Mouse (Mus musculus): ENCODE results near the gene Wbp11.
A peak's percentile ranks its signal among the peaks of the same experiment; 100 is the strongest.

The Wbp11 gene

DNA sequence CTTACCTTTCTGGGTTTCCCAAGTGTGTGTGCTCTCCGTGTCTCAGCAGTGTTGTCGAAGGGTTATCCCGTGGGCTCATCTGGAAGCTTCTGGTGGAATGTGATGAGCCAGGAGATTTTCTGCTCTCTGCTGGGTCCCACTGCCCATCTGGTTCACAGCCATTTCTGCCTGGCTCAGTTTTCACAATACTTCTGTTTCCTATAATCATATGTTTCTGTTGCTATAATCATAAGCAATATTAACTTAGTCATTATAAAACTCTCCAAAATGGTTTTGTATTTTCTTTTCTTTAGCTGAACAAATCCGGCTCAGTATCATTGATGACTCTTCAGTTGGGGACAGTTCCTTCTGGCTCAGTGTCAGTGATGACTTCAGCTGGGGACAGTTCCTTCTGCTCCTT, 7.3 kb upstream of the Wbp11 start, which contains the start of gene Smco3:
Gene Smco3 (minus strand): TSS at position 101 of the 400 bp plus-strand sequence.
- DNase-seq (ENCODE audit: low spot score) = no peak

DNA sequence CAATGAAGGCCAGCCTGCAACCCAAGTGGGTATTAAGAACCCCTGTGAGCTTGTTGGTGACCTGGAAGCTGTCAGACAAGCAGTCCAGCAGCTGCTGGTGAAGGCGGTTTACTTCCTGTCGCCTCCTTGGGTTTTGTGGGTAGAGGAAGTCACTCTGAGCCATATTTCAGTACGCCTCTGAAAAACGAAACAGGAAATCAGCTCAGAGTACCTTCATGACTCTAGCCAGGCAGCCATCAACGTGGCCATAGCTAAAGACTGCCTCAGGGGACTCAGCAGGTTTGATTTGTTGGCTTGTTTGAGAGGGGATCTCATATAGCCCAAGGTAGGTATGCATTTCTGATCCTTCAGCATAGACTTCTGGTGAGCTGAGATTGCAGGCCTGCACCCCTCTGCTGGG, 3.7 kb upstream of the Wbp11 start:
- DNase-seq (ENCODE audit: low spot score) = no peak

DNA sequence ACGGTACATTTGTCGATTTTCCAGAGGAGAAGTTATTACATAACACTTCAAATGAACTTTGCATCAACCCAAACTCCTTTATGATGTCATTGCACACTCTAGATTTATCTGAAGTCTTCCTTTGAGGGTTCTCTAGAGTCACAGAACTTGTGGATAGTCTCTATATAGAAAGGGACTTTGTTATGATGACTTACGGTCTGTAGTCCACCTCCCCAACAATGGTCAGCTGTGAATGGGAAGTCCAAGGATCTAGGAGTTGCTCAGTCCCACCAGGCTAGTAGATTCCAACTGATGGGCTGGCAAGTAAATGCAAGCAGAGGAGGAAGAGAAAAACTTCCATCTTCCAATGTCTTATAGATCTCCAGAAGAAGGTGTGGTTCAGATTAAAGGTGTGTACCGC, 648 bp upstream of the Wbp11 start:
- DNase-seq (ENCODE audit: low spot score) = no peak

DNA sequence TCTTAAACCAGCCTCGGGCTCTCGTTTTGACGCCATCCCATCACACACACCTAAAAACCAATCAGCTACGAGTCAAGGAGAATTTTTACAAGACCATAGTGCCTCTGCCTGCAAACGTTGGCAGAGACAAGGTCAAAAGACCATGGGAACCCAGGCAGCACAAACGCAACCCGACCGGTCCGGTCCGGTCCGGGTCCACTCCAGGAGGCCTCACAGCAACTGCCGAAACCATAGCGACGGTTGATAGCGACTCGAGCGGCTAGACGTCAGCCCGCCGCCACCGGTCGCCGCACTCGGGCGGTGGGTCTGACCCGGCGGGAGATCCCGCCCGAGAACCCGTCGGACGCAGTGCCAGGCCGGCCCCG, 535 bp downstream of the Wbp11 start, which contains the start of gene BC049715:
Gene BC049715 (plus strand): TSS at position 111 of the 365 bp plus-strand sequence.
- DNase-seq (ENCODE audit: low spot score) = no peak

DNA sequence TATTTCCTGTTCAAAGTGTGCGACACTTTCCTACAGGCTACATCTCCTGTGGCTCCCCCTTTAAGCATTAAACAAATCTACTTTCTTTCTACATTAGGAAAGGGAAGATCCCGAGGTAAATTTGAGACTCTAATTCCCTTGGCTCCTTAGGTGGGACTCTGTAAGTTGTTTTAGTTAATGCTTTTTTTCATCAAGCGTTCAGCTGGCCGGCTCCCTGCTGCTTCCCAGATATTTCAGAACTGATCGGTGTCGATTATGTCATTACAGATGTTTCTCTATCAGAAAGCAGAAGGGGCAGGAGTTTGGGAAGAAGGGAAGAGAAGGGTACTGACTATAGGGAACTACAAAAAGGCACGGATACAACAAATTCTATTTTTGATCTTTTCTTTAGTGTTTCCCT, 917 bp downstream of the Wbp11 start:
- DNase-seq (ENCODE audit: low spot score) = no peak

DNA sequence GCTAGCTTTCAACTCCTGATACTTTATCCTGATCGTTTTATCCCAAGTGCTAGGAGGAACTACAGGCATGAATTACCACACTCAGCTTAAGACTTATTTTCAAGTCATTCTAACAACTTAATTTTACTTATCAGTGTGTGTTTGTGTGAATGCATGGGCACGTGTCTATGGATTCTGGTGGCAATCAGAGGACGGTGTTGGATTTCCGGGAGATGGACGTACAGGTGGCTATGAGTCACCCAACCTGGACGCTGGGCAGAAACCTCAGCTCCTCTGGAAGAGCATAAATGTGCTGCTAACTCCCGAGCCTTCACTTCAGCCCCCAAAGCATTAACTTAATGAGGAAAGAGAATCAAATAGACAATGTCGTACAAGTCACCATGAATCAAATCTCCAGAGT, 3.0 kb downstream of the Wbp11 start:
- DNase-seq (ENCODE audit: low spot score) = no peak

DNA sequence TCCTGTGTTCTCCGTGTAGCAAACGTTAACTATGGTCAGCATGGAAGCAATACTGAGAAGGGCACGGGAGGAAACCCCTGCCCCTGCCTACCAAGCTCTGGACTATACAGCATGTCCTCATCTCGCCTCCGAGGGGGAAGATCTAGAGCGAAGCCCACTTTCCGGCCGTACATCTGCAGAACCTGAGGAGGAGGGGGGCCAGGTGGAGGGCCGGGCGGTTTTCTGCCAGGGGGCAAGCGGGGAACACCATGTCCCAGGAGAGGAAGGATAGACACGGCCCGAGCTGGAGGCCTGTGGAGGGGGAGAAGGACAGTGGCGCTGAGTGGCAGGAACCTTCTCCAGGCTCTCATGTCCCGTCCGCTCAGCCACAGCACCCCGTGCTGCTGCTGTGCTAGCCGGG, 6.9 kb downstream of the Wbp11 start:
- no peak for DNase-seq (ENCODE audit: low spot score)

DNA sequence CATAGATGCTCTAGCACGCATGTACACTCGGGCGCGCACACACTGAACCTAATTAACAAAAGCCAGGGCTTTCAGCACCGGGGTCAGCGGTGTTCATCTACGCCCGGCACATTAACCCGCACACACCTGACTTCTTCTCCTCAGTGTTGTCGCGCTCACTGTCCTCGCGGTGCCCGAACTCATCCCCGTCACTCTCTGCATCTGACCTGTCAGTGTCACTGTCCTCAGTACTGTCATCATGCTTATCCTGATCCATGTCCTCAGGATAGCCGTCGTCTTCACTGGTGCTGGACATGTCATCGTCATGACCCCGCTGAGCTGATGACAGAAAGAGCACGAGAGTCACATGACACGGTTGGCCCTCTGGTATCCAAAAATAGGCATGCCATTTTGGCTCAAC, 7.7 kb downstream of the Wbp11 start:
- DNase-seq (ENCODE audit: low spot score) = no peak

DNA sequence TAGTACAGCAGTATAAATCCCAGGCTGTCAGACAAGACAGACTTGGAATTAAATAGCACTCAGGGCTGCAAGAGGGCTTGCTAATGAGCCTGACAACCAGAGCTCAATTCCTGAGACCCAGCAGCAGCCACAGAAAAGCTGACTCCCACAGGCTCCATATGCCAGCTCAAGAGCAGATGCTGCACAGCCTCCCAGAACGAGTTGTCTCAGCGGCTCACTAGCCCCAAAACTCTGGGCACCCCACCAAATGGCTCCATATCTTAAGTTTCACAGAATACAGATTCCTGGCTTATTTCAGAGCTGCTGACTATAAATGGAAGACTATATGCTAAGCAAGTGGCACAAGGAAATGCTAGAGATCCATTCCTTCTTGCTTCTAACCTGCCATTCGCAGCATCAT, 10.5 kb downstream of the Wbp11 start:
- no peak for DNase-seq (ENCODE audit: low spot score)

DNA sequence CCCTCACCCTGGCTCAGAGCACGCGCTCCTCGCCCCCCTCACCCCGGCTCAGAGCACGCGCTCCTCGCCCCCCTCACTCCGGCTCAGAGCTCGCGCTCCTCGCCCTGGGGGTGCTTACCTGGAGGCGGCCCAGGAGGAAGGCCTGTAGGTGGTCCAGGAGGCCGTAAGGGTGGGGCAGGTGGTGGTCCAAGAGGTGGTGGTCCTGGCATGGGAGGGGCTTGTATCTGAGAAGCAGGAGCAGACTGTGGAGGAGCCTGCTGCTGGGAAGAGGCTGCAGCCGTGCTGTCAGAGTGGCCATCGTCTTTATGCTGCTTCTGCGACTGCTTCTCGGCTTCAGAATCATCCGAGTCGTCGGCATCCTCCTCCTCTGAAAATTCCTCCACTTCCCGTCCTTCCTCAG, 11.2 kb downstream of the Wbp11 start:
- no peak for DNase-seq (ENCODE audit: low spot score)

DNA sequence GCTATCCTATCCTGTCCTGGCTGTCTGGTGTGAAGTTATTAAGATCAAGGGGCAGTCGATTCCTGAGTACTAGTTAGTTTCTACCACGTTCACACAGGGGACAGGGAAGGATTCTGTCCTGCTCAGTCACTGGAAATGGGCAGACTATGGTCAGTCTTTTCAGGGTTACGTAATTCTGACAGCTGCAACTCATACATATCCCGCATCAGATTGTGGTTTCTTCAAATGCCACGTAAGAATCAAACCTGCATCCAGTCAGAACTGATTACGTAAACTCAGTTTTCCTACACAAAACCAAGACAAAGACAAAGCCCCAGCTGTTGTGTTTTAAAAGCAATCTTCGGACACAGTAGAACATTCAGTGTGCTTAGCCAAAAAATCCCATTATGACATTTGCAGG, 12.7 kb downstream of the Wbp11 start:
- no peak for DNase-seq (ENCODE audit: low spot score)

DNA sequence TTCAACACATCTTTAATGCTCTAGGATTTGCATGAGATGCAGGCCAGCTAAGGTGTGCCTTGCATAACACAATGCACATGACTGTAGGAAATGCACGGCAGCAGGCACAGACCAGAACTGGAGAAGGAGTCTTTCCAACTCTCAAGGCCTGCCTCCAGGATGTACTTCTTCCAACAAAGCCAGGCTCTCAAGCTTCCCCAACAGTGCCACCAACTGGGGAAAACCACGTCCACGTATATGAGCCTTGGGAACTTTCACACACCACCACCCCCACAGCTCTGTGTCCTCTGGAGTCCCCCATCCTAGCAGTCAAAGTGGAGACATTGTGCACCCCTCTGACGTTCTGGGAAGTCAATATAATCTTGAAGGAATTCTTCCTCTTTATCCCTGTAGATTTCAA, 14.9 kb downstream of the Wbp11 start:
- no peak for DNase-seq (ENCODE audit: low spot score)

DNA sequence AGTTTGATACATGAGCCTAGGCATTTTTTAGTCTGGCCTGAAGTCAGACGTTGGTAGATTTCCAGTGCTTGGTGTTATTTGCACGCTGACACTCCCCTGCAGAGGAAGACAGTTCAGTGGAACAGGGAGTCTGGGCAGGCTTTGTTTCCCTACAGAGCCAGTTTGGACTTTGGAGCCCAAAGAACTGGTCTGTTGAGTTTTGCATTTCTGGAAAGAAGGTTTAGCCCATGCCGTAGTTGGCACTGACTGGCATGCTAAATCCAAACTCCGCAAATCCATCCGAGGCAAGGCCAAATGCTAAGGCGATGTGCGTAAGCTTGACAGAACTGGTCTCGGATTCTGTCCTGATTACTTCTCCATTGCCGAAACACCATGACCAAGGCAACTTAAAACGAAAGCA, 16.8 kb downstream of the Wbp11 start:
- no peak for DNase-seq (ENCODE audit: low spot score)

DNA sequence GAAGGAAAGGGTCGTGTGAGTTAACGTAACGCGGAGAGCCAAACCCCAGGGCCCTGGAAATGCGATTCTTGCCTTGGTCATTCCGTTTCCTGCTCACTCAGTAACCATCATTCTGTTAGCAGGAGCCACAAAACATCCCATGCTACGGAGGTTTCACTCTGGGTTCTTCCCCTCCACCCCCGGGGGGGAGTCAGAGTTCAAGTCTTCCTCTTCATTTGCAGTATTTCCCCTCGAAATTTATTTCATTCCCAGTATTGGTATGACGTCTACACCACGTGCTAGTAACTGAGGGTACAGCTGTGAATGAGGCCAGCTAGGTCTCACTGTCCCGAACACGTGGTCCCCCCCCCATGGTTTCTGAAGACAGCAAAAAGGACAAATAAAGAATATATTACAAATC, 18.4 kb downstream of the Wbp11 start:
- DNase-seq (ENCODE audit: low spot score) = no peak

DNA sequence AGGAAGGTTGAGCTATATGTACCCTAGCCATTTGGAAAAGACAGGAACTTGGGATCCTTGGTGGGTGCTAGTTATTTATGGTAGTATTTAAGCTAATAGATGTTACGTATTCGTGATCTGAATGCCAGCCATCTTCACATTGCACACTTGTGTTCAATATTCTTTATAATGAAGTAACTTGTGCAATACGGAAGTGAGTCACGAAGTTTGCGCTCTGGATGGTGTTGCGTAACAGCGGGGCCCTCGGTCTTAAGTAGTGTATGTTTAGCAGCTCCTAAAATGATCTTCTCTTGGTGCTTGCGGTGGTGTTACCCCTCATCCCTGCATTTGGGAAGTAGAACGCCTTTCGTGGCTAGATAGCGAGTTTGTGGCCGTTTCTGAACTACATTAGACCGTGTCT, 19.0 kb downstream of the Wbp11 start:
- peak; percentile 30 for DNase-seq (ENCODE audit: low spot score)

DNA sequence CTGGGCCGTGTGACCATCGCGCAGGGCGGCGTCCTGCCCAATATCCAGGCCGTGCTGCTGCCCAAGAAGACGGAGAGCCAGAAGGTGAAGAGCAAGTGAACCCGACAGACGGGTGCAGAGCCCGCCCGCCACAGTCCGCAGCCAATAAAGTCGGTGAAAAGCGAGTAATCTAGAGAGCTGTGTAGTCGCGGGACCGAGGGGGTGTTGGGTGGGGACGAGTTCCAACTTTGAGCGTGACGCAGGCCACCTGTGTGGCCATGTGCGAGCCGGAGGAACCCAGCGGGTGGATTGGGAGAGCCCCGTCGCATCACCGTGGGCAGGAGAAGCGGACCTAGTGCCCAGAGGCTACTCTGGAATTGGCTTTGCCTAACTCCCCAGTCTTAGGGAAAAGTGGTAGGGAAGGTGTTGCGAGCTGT, 19.4 kb downstream of the Wbp11 start:
- no peak for DNase-seq (ENCODE audit: low spot score)

DNA sequence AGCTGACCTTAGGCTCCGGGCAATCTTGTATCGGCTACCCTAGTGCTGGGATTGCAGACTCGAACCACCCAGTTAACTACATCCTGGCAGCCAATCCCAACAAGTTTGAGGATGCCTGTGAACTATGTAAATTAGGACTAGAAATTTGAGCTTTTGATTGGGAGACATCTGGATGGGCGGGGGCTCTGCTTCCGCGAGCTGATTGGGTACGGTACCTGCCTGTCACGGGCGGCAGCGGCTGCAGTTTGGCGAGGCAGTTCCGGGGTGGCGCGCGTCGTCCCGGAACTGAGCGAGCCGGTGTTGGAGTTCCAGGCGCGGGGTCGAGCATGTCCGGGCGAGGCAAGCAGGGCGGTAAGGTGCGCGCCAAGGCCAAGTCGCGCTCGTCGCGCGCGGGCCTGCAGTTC, 20.0 kb downstream of the Wbp11 start, which contains the start of gene H2afj:
Gene H2afj (plus strand): TSS at position 231 of the 404 bp plus-strand sequence.
- DNase-seq (ENCODE audit: low spot score) = peak; percentile 96

DNA sequence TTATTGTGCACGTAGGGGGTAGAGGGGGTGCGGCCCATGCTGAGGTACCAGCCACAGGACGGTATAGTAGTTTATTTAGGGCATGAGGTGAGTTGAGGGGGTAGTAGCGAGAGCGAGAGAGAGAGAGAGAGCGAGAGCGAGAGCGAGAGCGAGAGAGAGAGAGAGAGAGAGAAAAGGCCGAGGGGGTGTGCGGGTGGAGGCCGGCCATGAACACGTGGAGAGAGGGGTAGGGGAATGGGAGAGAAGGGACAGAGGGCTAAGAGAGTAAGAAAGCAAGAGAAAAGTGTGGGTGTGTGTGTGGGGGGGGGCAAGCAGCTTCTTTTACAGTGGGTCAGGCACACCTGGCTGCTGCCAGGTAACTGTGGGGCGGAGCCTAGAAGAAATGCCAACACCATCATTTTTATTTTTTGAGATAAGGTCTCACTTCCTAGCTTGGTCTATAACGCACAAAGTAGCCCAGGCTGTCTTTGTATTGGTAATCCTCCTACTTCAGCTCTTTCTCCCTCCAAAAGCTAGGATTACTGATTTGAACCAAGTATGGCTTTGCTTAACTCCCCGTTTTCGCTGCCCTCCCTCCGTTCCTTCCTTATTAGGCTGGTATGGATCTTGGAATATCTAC, 20.5 kb downstream of the Wbp11 start:
- no peak for DNase-seq (ENCODE audit: low spot score)

DNA sequence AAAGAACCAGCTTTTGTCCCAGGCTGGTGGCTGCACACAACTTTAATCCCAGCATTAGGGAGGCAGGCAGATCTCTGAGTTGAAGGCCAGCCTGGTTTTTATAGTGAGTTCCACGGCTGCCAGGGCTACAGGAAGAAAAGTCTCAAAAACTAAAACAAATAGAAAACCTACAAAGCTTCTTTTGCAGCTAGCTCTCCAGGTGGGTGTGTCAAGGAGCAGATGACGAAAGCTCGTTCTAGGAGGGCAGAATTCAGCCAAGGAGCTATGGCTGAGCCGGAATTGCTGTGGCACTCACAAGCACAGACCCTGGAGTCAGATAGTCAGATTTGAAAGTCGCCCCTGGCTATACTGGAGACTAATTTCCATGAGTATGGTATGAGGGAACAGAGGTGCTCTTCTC, 21.2 kb downstream of the Wbp11 start:
- no peak for DNase-seq (ENCODE audit: low spot score)

DNA sequence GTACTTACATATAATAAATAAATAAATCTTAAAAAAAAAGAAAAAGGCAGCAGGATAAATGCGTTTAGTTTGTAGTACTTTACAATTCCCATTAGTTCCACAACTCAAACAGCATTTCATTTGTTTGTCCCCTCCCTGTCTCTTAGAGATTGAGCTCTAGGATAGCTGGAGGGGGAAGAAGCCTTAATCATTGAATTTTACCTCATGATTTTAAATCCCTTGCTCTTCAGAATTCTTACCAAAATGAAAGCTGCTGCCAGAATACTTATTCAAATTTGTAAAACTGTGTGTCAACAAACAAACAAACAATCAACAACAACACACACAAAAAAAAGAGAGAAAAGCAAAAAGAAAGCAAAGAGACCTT, 22.6 kb downstream of the Wbp11 start:
- DNase-seq (ENCODE audit: low spot score) = no peak

DNA sequence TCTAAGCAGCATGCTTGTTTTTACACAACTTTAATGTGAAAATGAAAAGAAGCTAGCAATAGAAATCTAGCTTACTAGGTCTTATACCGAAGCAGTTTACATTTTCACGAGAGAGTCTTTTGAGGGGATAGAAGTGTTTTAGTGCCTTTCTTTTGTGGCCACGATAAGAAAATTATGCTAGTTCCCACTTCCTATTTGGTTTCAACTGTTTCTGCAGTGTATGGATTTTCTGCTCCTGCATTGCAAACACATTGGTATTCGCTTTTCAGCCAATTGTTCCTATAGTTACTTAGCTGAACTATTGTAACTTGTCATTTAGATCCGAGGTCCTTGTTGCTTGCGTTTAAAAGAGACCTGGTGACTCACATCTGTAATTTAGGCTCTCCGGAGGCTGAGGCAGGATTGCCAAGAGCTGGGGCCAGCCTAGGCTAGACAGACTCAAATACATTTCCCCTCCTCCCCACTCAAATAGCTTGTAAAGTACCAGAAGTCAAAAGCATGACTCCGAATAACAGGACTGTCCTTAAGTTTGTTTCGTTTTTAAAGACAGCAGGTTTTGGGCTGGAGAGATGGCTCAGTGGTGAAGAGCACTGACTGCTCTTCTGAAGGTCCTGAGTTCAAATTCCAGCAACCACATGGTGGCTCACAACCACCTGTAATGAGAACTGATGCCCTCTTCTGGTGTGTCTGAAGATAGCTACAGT, 23.2 kb downstream of the Wbp11 start:
- DNase-seq (ENCODE audit: low spot score) = no peak

DNA sequence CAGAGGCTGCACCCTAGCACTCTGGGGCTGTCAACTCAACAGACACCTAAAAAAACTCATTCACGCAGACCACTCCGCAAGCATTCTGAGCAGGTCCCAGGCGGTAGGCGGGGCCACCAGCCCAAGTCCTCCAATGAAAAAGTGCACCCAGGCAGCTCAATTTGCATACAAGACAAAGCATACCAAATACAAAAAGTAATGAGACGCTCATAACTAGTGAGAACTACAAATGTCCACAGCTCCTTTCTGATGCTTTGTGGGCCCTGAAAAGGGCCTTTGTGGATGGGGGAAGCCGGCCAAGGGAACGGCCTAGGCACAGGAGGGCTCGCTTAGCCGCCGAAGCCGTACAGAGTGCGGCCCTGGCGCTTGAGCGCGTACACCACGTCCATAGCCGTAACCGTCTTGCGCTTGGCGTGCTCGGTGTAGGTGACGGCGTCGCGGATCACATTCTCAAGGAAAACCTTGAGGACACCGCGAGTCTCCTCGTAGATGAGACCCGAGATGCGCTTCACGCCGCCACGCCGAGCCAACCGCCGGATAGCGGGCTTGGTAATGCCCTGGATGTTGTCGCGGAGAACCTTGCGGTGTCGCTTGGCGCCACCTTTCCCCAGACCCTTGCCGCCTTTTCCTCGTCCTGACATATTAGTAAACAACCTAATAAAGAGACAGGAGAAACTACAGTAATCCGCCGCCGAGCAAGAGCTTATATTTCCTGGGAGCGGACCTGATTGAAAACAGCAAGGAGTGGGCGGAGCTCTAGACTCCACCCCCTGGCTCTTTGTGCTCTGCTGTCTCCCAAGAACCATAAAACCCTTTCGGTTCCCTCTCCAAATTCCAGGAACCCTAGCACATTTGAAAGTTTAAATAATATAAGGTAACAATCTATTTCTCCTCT, 24.0 kb downstream of the Wbp11 start, which contains the start of gene Hist4h4:
Gene Hist4h4 (minus strand): TSS at position 677 of the 895 bp plus-strand sequence.
- DNase-seq (ENCODE audit: low spot score) = peak; percentile 92
